Mouse (Mus musculus) heart, postnatal 10 days (tissue): ENCODE results near the gene Lingo2. TPM values are rescaled to one million over a fixed set of nuclear protein-coding genes. Genes with fewer than 3 reads are reported as not detected.
A peak's percentile ranks its signal among the peaks of the same experiment; 100 is the strongest.

Source experiments
- DNase-seq, 2 experiments: peaks; one replicate each; pipeline ENCODE4 v3.0.0; 2021
- intact Hi-C: fragments of 180-260 bp; cut with DNase I; formaldehyde crosslinking; loops from one replicate; pipeline ENCODE4 v1.15.1; 2025
- total RNA-seq, 2 experiments: library from RNA; stranded (reverse); gene quantifications; 2 replicates each; pipeline ENCODE4 v1.2.3; 2021

The Lingo2 gene
- total RNA-seq, 2 experiments from 2014 or later: not detected

GRCm38 (mm10) chr4:35884946-35885460 is 1066.5 kb downstream of the Lingo2 start:
- intact Hi-C loops: no loop called here
- peak in 1 of 2 experiments; percentile 3 for DNase-seq

- no peak for DNase-seq
- intact Hi-C loops: no loop called here
Observed at GRCm38 (mm10) chr4:35846518-35846917, 1105.0 kb downstream of the Lingo2 start.

GRCm38 (mm10) chr4:35845140-35845539 is 1106.4 kb downstream of the Lingo2 start:
- DNase-seq: no peak
- intact Hi-C loops: no loop called here

- intact Hi-C loops: no loop called here
- DNase-seq: no peak
Observed at GRCm38 (mm10) chr4:35844518-35844917, 1107.0 kb downstream of the Lingo2 start.

GRCm38 (mm10) chr4:35823322-35823870 is 1128.2 kb downstream of the Lingo2 start:
- DNase-seq: no peak
- intact Hi-C loops: no loop called here

GRCm38 (mm10) chr4:35820701-35821100 is 1130.8 kb downstream of the Lingo2 start:
- DNase-seq: no peak
- intact Hi-C loops: no loop called here

- intact Hi-C loops: no loop called here
- no peak for DNase-seq
Observed at GRCm38 (mm10) chr4:35814698-35815097, 1136.8 kb downstream of the Lingo2 start.

GRCm38 (mm10) chr4:35807497-35808210 is 1143.9 kb downstream of the Lingo2 start:
- intact Hi-C loops: no loop called here
- no peak for DNase-seq

GRCm38 (mm10) chr4:35806881-35807464 is 1144.6 kb downstream of the Lingo2 start:
- intact Hi-C loops: no loop called here

GRCm38 (mm10) chr4:35784255-35784921 is 1167.2 kb downstream of the Lingo2 start:
- no peak for DNase-seq
- intact Hi-C loops: no loop called here

More at GRCm38 (mm10) chr4:35806881-35807464, 1144.6 kb downstream of the Lingo2 start:
- no peak for DNase-seq

GRCm38 (mm10) chr4:35770810-35771209 is 1180.7 kb downstream of the Lingo2 start:
- DNase-seq: no peak
- intact Hi-C loops: no loop called here

GRCm38 (mm10) chr4:35766905-35767304 is 1184.6 kb downstream of the Lingo2 start:
- intact Hi-C loops: no loop called here
- DNase-seq: no peak

GRCm38 (mm10) chr4:35761181-35761580 is 1190.4 kb downstream of the Lingo2 start:
- DNase-seq: no peak
- intact Hi-C loops: no loop called here

- intact Hi-C loops: no loop called here
- DNase-seq: no peak
Observed at GRCm38 (mm10) chr4:35752121-35752860, 1199.3 kb downstream of the Lingo2 start.

- no peak for DNase-seq
- intact Hi-C loops: no loop called here
Observed at GRCm38 (mm10) chr4:35746693-35747092, 1204.9 kb downstream of the Lingo2 start.

- intact Hi-C loops: no loop called here
- DNase-seq: no peak
Observed at GRCm38 (mm10) chr4:35724774-35725173, 1226.8 kb downstream of the Lingo2 start.

- DNase-seq: no peak
- intact Hi-C loops: no loop called here
Observed at GRCm38 (mm10) chr4:35704126-35704525, 1247.4 kb downstream of the Lingo2 start.

- intact Hi-C loops: no loop called here
- DNase-seq: no peak
Observed at GRCm38 (mm10) chr4:35702661-35703060, 1248.9 kb downstream of the Lingo2 start.

GRCm38 (mm10) chr4:35695137-35695522 is 1256.4 kb downstream of the Lingo2 start:
- intact Hi-C loops: no loop called here
- no peak for DNase-seq

- no peak for DNase-seq
- intact Hi-C loops: no loop called here
Observed at GRCm38 (mm10) chr4:35694360-35695136, 1257.0 kb downstream of the Lingo2 start.
